24 mouse cellular contexts compared by ENCODE assay signal in the genomic region with DNA sequence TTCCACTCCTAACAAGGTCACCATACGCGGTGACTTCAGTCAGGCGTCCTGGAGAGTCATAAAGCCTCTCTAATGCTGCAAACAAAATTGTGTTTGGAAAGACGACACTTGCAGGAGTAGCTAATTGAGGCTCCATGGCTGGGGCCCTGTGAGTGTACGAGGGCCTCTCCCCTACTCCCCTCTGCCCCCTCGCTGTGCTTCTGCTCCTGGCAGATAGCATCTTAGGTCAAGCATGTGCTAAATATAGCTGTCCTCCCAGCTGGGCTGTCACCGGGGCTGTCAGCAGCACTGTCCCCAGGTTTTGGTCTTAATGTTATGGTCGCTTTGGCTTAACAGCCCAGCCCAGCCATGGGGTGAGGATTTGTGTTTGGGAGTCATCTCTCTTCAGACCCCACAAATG. TPM values are rescaled to one million over a fixed set of nuclear protein-coding genes. Genes with fewer than 3 reads are reported as not detected.
DNase-seq lines count a peak whose midpoint lies in the region; ATAC-seq lines count a peak whose summit lies in the region.
"Had no signal": no experiment of that assay in that cellular context is flagged by ENCODE, and none has a peak within 500 bp of the region (broad histone marks: within the 10 kb centered on the region; RNA-seq: fewer than 3 reads in every experiment).

No protein-coding gene starts in this region.

- no peak overlapping the region for H3K4me2 ChIP-seq in heart, embryonic 16.5 days (ENCODE audit: low read depth, low read length)
- H3K4me2 ChIP-seq in midbrain, embryonic 16.5 days (ENCODE audit: low read length): no peak overlapping the region
- H3K4me2 ChIP-seq: embryonic facial prominence, embryonic 12.5 days; forebrain, embryonic 12.5 days; limb, embryonic 15.5 days; lung, embryonic 14.5 days; midbrain, embryonic 13.5 days; stomach, embryonic 15.5 days had no signal

- no peaks in the 10 kb centered on the region for H3K9me3 ChIP-seq in heart, embryonic 10.5 days
- no peaks in the 10 kb centered on the region for H3K9me3 ChIP-seq in heart, embryonic 16.5 days (replicated peaks; ENCODE audit: control insufficient read depth, low read length)
- no peaks in the 10 kb centered on the region for H3K9me3 ChIP-seq in midbrain, embryonic 16.5 days (replicated peaks; ENCODE audit: control insufficient read depth, low read length, poor library complexity, severe bottlenecking)
- H3K9me3 ChIP-seq: embryonic facial prominence, embryonic 12.5 days; forebrain, embryonic 12.5 days; limb, embryonic 15.5 days; megakaryocyte, embryonic 14.5 days; midbrain, embryonic 13.5 days; stomach, embryonic 15.5 days had no signal

- H3K4me3 ChIP-seq in heart, embryonic 10.5 days: no peak overlapping the region
- H3K4me3 ChIP-seq in heart, embryonic 16.5 days (ENCODE audit: low read length): no peak overlapping the region
- no peak overlapping the region for H3K4me3 ChIP-seq in midbrain, embryonic 16.5 days (ENCODE audit: low read depth, low read length)
- H3K4me3 ChIP-seq: embryonic facial prominence, embryonic 12.5 days; erythroblast, embryonic 14.5 days; forebrain, embryonic 12.5 days; limb, embryonic 15.5 days; megakaryocyte, embryonic 14.5 days; midbrain, embryonic 13.5 days; stomach, embryonic 15.5 days had no signal

- WGBS in heart, embryonic 10.5 days: 20% methylated on average over 8 of the region's 8 CpGs
- WGBS in heart, embryonic 16.5 days: 23% methylated on average over 8 of the region's 8 CpGs
- WGBS in midbrain, embryonic 16.5 days: 52% methylated on average over 8 of the region's 8 CpGs

- H3K36me3 ChIP-seq in heart, embryonic 10.5 days: no peaks in the 10 kb centered on the region
- H3K36me3 ChIP-seq in heart, embryonic 16.5 days (ENCODE audit: control insufficient read depth, insufficient read depth): no peaks in the 10 kb centered on the region
- H3K36me3 ChIP-seq in midbrain, embryonic 16.5 days (ENCODE audit: control insufficient read depth, insufficient read depth, low read length): no peaks in the 10 kb centered on the region
- H3K36me3 ChIP-seq: embryonic facial prominence, embryonic 12.5 days; forebrain, embryonic 12.5 days; limb, embryonic 15.5 days; midbrain, embryonic 13.5 days; stomach, embryonic 15.5 days had no signal

- H3K4me1 ChIP-seq in heart, embryonic 10.5 days: peaks cover 28% of the 10 kb centered on the region
- H3K4me1 ChIP-seq in heart, embryonic 16.5 days (ENCODE audit: control insufficient read depth, insufficient read depth, low read length): peaks cover 18% of the 10 kb centered on the region
- H3K4me1 ChIP-seq in midbrain, embryonic 16.5 days (ENCODE audit: control insufficient read depth, insufficient read depth, low read length): no peaks in the 10 kb centered on the region
- H3K4me1 ChIP-seq: megakaryocyte, embryonic 14.5 days; midbrain, embryonic 13.5 days; stomach, embryonic 15.5 days had no signal

- ATAC-seq in heart, embryonic 16.5 days (replicated peaks; ENCODE audit: extremely low read depth, insufficient read depth, low FRiP score): peak; percentile 81
- no peak for ATAC-seq in midbrain, embryonic 16.5 days
- ATAC-seq: hindbrain, postnatal 0 days; intestine, embryonic 16.5 days; midbrain, embryonic 13.5 days had no signal

- peak; percentile 93 for DNase-seq in heart, adult 11 months
- DNase-seq in heart, adult 8-10 months (ENCODE audit: low spot score): no peak
- peak; percentile 82 for DNase-seq in heart, embryonic 10.5 days (ENCODE audit: low spot score)
- peak; percentile 87 for DNase-seq in skeletal muscle tissue, adult 2 months (ENCODE audit: low read depth, low spot score)
- DNase-seq in thymus, postnatal 4 days: no peak
- no peak for DNase-seq in cerebellum, postnatal 25 days
- DNase-seq: adrenal gland, postnatal 25 days; cerebellum, adult 9-10 months; kidney, postnatal 4 days; left cerebral cortex, postnatal 4 days; lung, embryonic 14.5 days; thymus, postnatal 25 days had no signal

- H3K9ac ChIP-seq in heart, embryonic 16.5 days (ENCODE audit: low read length): peak overlapping the region; percentile 9; the same call in 1 of the 2 replicates
- no peak overlapping the region for H3K9ac ChIP-seq in midbrain, embryonic 16.5 days (ENCODE audit: low read depth, low read length)
- H3K9ac ChIP-seq: embryonic facial prominence, embryonic 12.5 days; forebrain, embryonic 12.5 days; limb, embryonic 15.5 days; liver, embryonic 14.5 days; lung, embryonic 14.5 days; midbrain, embryonic 13.5 days; stomach, embryonic 15.5 days had no signal

- H3K27ac ChIP-seq in heart, embryonic 10.5 days: peak overlapping the region; percentile 80
- H3K27ac ChIP-seq in heart, embryonic 16.5 days (ENCODE audit: low read length): peak overlapping the region; percentile 84
- H3K27ac ChIP-seq in midbrain, embryonic 16.5 days (ENCODE audit: low read length): no peak overlapping the region
- H3K27ac ChIP-seq: embryonic facial prominence, embryonic 12.5 days; forebrain, embryonic 12.5 days; hindbrain, postnatal 0 days; limb, embryonic 15.5 days; liver, embryonic 14.5 days; midbrain, embryonic 13.5 days; stomach, embryonic 15.5 days had no signal

- peaks cover 42% of the 10 kb centered on the region for H3K27me3 ChIP-seq in heart, embryonic 10.5 days (ENCODE audit: insufficient read depth, poor library complexity, severe bottlenecking)
- H3K27me3 ChIP-seq in heart, embryonic 16.5 days (ENCODE audit: control insufficient read depth, insufficient read depth, low read length): no peaks in the 10 kb centered on the region
- H3K27me3 ChIP-seq in midbrain, embryonic 16.5 days (ENCODE audit: control insufficient read depth, insufficient read depth, low read depth, low read length): no peaks in the 10 kb centered on the region
- H3K27me3 ChIP-seq: embryonic facial prominence, embryonic 12.5 days; forebrain, embryonic 12.5 days; limb, embryonic 15.5 days; midbrain, embryonic 13.5 days; stomach, embryonic 15.5 days had no signal

RNA-seq across cellular contexts. Expression of a gene that starts 15.9 kb away (rescaled TPM):
- total RNA-seq in heart, adult 8-10 months (2022): 100 to 1,000 TPM; 124 to 148 (median 138) TPM
- 7.2 and 16.6 TPM in 2 replicates for polyA plus RNA-seq in heart, embryonic 10.5 days (2016; fragmentation: Nextera tagmentation; extraction: Ambion mirVana)
- polyA plus RNA-seq in heart, embryonic 16.5 days (2015; fragmentation: Nextera tagmentation; extraction: Ambion mirVana): 8.4 and 10.4 TPM in 2 replicates
- not detected in 2 replicates for polyA plus RNA-seq in midbrain, embryonic 16.5 days (2015; fragmentation: Nextera tagmentation; extraction: Ambion mirVana)
- total RNA-seq: left cerebral cortex, postnatal 4 days had no signal
- polyA plus RNA-seq: erythroblast, embryonic 14.5 days; forebrain, embryonic 12.5 days; liver, embryonic 14.5 days; midbrain, embryonic 13.5 days had no signal

Comparison
In these comparisons a context has a peak if more than half of its experiments do, and no peak if none do; other contexts are left out.
1. DNase-seq: peak in heart, adult 11 months (single experiment), heart, embryonic 10.5 days (single experiment) and skeletal muscle tissue, adult 2 months (single experiment); none in heart, adult 8-10 months (single experiment), thymus, postnatal 4 days (single experiment) and cerebellum, postnatal 25 days (0 of 2).